Mouse (Mus musculus): ENCODE measurements at regions not wholly inside any gene's neighbourhood (a gene's known extent, or its start where the extent isn't known, plus 50 kb on each side); places are given as distances from the start of the nearest gene placed in this dataset.

DNA sequence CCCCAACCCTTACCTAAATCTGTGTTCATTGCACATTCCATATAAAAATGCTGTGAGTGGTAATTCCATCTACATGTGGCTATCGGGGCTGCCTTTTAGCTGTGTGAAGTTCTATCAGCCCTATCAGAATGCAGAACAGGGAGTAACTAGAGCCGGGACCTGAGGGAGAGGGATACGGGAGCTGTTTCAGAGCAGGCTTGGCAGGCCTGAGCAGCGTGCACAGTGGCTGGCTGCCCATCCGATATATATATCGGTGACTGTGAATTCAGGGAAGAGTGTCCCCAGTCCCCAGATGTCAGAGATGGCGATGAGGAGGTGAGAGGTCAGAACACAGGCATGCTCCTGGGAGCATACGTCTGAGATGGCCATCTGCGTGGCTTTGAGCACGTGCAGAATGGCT lies 79.0 kb downstream of the Arl4c start:
- no peaks in the 10 kb centered on the region for H3K27me3 ChIP-seq (ENCODE audit: control insufficient read depth in 1 of 2, insufficient read depth in 2 of 2, low read length in 2 of 2)
- DNase-seq (ENCODE audit: low read depth, low spot score), result no peak
- H3K4me1 ChIP-seq (ENCODE audit: control insufficient read depth in 1 of 2, insufficient read depth in 2 of 2, low read length in 2 of 2), result no peaks in the 10 kb centered on the region
- no peak for TF ChIP-seq ZKSCAN1 (IDR thresholded peaks at IDR 0.05; ENCODE audit: low read depth, low read length)
- TF ChIP-seq MYB (IDR thresholded peaks at IDR 0.05; ENCODE audit: low read depth, low read length), result no peak
- TF ChIP-seq TAL1 (IDR thresholded peaks at IDR 0.05; ENCODE audit: low read length), result no peak
- no peak for TF ChIP-seq E2F4 (IDR thresholded peaks at IDR 0.05; ENCODE audit: borderline replicate concordance, low read depth, low read length)
- TF ChIP-seq JUND (IDR thresholded peaks at IDR 0.05; ENCODE audit: low read depth, low read length), result no peak
- no peak for TF ChIP-seq ZNF384 (IDR thresholded peaks at IDR 0.05; ENCODE audit: low read depth, low read length)
- no peak for TF ChIP-seq UBTF (IDR thresholded peaks at IDR 0.05; ENCODE audit: borderline replicate concordance, insufficient read depth, low read depth, low read length)
- TF ChIP-seq HCFC1 (IDR thresholded peaks at IDR 0.05; ENCODE audit: low read depth, low read length), result no peak
- no peak for TF ChIP-seq SIN3A (IDR thresholded peaks at IDR 0.05; ENCODE audit: low read length)
- TF ChIP-seq MYC (IDR thresholded peaks at IDR 0.05; ENCODE audit: low read depth, low read length), result no peak
- TF ChIP-seq BHLHE40 (IDR thresholded peaks at IDR 0.05; ENCODE audit: borderline replicate concordance, low read depth, low read length), result no peak
- TF ChIP-seq MAFK (IDR thresholded peaks at IDR 0.05; ENCODE audit: borderline replicate concordance, low read depth, low read length), result no peak
- no peak for TF ChIP-seq POLR2AphosphoS2 (IDR thresholded peaks at IDR 0.05; ENCODE audit: low read length)
- no peak for TF ChIP-seq MAX (IDR thresholded peaks at IDR 0.05; ENCODE audit: low read length)
- no peak for TF ChIP-seq ZC3H11A (IDR thresholded peaks at IDR 0.05; ENCODE audit: low read depth, low read length)
- TF ChIP-seq USF2 (IDR thresholded peaks at IDR 0.05; ENCODE audit: borderline replicate concordance in 1 of 2, insufficient read depth in 1 of 2, low read depth in 1 of 2, low read length in 2 of 2), result no peak
- TF ChIP-seq CTCF (IDR thresholded peaks at IDR 0.05 in 2 of 3, conservative IDR thresholded peaks at IDR 0.05 in 1 of 3; ENCODE audit: control insufficient read depth in 1 of 3, insufficient read depth in 1 of 3, low read depth in 2 of 3, low read length in 3 of 3, poor library complexity in 1 of 3, severe bottlenecking in 1 of 3), result no peak
- TF ChIP-seq MAZ (IDR thresholded peaks at IDR 0.05; ENCODE audit: low read depth, low read length), result no peak
- no peak for TF ChIP-seq CHD1 (IDR thresholded peaks at IDR 0.05; ENCODE audit: low read depth, low read length)
- no peak overlapping the region for H3K4me3 ChIP-seq (ENCODE audit: control insufficient read depth in 1 of 2, insufficient read depth in 1 of 2, low read depth in 2 of 2, low read length in 2 of 2)
- no peaks in the 10 kb centered on the region for H3K79me2 ChIP-seq (ENCODE audit: control insufficient read depth, insufficient read depth, low read length, poor library complexity)
- no peaks in the 10 kb centered on the region for H3K36me3 ChIP-seq (ENCODE audit: control insufficient read depth in 1 of 2, insufficient read depth in 2 of 2, low read length in 2 of 2)
- H3K9me3 ChIP-seq (replicated peaks; ENCODE audit: insufficient read depth, low read length), result no peaks in the 10 kb centered on the region
- no peak overlapping the region for H3K9ac ChIP-seq (ENCODE audit: control insufficient read depth, low read depth, low read length, poor library complexity, severe bottlenecking)
- H3K27ac ChIP-seq (ENCODE audit: control insufficient read depth, low read depth, low read length), result no peak overlapping the region

DNA sequence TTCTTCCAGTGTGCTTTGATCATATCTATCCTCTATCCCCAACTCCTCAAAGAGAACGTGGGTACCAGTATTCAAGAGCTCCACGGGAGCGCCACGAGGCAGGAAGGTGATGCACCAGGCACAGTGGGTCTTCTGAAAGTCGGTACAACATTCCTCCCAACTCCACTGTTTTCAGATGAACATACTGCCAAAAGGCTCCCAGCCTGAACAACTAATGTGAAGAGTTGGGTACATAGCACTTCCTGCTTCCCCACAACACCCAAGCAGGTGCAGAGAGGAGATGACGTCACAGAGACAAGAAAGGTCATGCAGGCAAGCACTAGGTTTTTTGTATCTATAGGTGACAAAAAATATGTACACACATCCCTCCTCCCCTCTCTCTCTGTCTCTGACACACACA lies 79.7 kb downstream of the Arl4c start:
- TF ChIP-seq USF1 (IDR thresholded peaks at IDR 0.05; ENCODE audit: low read depth, low read length) (no peak), EP300 (IDR thresholded peaks at IDR 0.05; ENCODE audit: low read depth in 1 of 2, low read length in 2 of 2) (no peak), BHLHE40 (IDR thresholded peaks at IDR 0.05; ENCODE audit: borderline replicate concordance, low read depth, low read length) (no peak)
- H3K36me3 ChIP-seq (ENCODE audit: control insufficient read depth in 1 of 2, insufficient read depth in 2 of 2, low read length in 2 of 2), result no peaks in the 10 kb centered on the region
- H3K4me3 ChIP-seq (ENCODE audit: control insufficient read depth in 1 of 2, insufficient read depth in 1 of 2, low read depth in 2 of 2, low read length in 2 of 2), result no peak overlapping the region
- H3K9me3 ChIP-seq (replicated peaks; ENCODE audit: insufficient read depth, low read length), result no peaks in the 10 kb centered on the region
- no peak overlapping the region for H3K27ac ChIP-seq (ENCODE audit: control insufficient read depth, low read depth, low read length)
- no peak for DNase-seq (ENCODE audit: low read depth, low spot score)
- no peaks in the 10 kb centered on the region for H3K79me2 ChIP-seq (ENCODE audit: control insufficient read depth, insufficient read depth, low read length, poor library complexity)
- H3K9ac ChIP-seq (ENCODE audit: control insufficient read depth, low read depth, low read length, poor library complexity, severe bottlenecking), result no peak overlapping the region
- no peaks in the 10 kb centered on the region for H3K27me3 ChIP-seq (ENCODE audit: control insufficient read depth in 1 of 2, insufficient read depth in 2 of 2, low read length in 2 of 2)
- H3K4me1 ChIP-seq (ENCODE audit: control insufficient read depth in 1 of 2, insufficient read depth in 2 of 2, low read length in 2 of 2), result no peaks in the 10 kb centered on the region
